Mouse (Mus musculus) gastrocnemius, adult 18-20 months (tissue): ENCODE data around the gene Gpcpd1. TPM values are rescaled to one million over a fixed set of nuclear protein-coding genes. Genes with fewer than 3 reads are reported as not detected.
A peak's percentile ranks its signal among the peaks of the same experiment; 100 is the strongest.

Experiments used
- DNase-seq: peaks from one replicate; pipeline ENCODE4 v3.0.0; 2021; ENCODE audit warnings: low spot score
- total RNA-seq, 2 experiments: library from RNA; stranded (reverse); gene quantifications; 2 replicates each; pipeline ENCODE4 v1.2.3; 2021

The Gpcpd1 gene
- total RNA-seq, 2 experiments from 2014 or later = 220 to 252 TPM

DNA sequence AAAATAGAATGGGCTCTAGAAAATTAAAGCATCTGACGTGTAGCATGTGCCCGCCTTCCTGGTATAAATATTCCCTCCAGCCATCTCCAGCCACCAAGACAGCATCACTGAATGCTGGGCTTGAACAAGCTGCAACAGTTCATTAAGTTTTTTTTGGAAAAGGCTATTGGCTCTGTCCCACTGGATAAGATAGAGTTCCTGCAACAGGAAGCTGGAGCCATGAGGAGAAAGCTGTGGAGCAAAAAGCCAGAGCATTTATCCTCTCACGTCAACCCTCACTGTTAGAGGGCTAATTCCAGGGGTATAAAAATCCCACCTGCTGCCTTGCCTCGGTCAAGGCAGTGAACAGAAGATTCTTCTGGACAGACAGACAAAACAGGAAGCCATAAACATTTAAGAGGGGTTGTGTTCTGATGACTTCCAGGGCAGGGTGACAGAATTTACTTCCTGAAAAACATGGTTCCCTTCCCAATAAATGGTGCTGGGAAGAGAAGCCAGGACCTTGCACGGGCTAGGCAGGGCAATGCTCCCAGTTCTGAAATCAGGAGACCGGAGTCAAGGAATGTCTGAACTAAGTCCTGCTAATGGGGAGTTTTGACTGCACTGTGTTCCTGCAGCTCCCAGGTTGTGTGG, 2.5 kb upstream of the Gpcpd1 start:
- DNase-seq = no peak

DNA sequence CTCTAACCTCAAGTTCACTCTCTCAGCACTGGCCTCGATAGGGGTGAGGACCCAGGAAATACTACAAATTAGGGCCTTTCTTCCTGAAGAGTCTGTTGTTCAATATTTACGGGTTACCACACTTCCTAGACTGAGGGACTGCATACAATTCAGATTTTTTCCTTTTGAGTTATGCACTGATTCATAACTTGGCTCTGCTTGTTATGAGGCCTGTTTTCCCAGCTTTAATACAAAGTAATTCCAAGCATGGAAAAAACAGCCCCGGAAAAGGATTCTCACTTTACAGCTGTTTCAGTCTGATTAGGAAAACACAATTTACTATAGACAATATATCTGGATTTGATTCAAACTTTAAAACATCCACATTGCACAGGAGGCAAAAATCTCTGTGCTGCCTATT, 1.5 kb downstream of the Gpcpd1 start:
- DNase-seq = no peak

DNA sequence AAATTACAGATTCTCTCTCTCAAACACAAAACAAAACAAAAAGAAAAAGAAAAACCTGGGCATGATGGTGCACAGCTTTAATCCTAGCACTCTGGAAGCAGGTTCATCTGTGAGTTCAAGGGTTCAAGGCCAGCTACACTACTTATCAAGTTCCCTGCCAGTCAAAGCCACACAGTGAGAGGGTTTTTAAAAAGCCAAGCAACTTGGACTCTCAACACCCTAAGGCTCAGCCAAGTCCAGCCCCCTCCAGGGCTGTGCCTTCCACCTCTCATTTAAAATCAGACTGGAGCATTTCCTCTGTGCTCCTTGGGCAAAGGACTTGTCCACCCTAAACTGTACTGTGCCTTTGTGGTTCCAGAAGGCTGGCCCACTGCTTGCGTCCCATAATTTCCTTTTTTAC, 3.3 kb downstream of the Gpcpd1 start:
- no peak for DNase-seq

DNA sequence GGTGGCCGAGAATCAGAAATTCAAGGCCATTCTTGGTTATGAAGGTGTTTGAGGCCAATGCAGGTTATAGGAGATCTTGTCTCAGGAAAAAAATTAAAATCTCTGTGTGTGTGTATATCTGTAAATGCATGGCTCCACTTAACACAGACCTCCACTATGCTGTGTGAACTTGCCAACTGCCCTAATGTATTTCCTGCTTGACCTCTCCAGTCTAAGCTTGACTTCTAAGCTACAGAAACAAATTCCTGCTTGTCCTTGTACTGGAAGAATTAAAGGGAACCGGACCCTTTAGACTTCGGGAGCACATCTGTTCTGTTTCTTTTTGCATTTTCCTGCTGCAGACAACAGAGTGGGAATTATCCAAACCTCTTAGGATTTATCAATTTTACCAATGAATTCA, 4.4 kb downstream of the Gpcpd1 start:
- no peak for DNase-seq

DNA sequence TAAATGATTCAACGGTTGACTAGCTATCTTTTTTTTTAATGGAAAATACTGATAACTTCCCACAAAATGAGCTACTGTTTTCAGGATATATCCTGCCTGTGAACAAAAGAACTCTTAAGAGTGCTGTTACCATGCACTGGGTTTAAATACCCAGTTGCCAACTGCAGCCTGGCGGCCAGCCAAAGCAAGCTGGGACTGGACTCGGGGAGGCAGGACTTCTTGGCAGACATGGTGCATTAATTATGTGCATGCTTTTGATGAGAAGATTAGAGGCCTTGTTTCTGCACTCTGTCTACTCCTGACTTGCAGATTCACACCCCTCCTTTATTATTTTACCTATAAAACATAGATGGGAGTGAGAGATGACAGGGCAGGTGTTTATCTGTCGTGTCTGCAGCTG, 5.3 kb downstream of the Gpcpd1 start:
- DNase-seq = peak; percentile 55

DNA sequence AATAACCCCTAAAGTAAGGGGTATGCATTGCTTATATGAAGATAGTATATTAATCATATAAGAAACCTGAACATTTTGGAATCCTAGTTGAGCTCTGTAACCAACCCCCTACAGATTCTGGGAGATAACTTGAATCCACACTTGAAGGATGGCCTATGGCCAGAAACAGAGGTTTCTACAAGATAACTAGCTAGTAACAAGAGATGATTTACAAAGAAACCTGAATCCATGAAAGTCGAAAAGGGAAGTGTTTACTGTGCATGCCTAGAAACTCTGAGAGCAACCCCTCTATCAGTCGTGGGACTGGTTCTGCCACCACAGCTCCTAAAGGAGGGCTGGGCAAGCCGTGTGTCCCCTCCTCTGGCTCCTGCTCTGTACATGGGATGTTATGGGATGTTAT, 7.8 kb downstream of the Gpcpd1 start:
- no peak for DNase-seq

DNA sequence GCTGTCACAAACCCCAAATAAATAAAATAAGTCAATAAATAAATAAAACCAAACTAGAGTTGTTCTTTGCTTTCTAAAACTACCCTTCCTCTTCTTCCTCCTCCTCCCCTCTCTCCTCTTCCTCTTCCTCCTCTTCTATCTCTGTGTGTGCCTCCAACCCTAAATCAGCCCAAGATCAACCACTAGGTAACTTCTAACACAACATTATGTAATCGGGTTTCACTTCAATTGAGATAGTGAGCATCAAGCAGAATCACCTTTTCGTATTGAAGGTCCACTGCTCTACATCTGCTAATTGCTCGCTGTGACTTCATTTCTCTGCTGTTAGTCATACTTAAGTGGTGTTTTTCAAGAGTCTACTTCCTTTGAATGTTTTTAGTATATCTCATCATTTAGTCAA, 8.8 kb downstream of the Gpcpd1 start:
- no peak for DNase-seq

DNA sequence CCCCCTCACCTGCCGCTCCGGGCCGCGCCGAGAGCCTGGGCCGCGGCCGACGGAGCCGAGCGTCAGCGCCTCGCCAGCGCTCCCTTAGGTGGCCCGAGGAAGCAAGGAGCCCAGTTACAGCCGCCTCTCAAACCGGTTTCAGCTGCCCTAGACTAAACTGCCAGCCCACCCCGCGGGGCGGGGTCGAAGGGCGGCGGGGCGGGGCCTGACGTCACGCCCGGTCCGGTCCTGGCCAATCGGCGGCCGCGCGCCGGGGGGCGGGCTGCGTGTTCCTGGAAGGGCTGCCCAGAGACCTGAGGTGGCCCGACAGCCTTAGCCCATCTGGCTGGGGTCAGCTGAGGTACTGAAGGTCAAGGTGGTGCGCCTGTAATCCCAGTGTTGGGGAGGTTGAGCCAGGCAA, 9.5 kb downstream of the Gpcpd1 start:
- DNase-seq = peak; percentile 96

DNA sequence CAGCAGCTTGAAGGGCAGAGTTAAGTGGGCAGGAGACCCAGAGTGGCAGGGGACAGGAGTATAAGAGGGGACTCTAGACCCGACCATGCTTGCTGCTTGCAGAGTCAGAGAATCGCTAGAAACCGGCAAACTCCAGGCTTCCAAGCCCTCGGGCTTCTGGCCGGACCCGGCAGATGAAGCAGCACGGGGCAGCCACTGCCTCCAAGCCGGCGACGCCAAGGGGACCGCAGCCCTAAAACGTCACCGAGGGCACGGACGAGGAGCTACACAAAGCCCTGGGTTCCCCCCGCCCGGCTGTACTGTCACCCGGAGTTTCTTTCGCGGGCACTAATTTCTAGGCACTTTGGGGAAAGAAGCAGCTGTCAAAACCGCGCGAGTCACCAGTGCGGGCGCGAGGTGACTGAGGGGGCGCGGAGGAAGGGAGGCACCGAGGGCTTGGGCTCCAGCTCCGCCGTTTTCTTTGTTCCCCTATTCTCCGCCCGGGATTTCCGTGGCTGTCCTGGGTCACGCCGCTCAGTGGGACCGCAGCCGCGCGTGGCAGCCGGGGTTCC, 10.0 kb downstream of the Gpcpd1 start:
- DNase-seq = peak; percentile 43

DNA sequence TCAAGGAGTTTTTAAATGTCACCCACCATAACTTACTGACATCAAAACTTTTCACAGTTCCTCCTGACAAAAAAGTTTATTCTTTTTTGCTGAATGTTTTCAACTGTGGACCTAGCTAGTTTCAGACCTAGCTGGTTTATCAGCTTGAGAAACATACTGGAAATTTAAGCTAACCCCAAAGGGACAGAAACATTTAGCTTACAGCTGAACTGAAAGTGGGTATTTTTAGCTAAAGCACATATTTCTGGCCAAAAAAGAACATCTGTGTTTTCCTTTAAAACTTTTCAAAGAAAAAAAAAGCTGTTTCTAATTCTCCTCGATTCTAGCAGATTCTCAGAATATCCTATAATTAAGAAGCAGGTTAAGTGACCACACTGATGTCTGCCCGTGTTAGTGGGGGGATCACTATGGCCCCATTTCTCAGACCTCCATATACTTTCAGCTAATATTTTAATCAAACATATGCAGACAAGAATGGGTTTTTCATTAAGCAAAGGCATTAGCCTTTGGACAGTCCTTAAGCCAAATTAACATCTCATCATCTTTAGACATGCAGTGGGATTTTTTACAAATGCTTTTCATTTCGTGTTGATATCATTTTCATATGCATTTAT, 10.9 kb downstream of the Gpcpd1 start:
- DNase-seq = no peak

DNA sequence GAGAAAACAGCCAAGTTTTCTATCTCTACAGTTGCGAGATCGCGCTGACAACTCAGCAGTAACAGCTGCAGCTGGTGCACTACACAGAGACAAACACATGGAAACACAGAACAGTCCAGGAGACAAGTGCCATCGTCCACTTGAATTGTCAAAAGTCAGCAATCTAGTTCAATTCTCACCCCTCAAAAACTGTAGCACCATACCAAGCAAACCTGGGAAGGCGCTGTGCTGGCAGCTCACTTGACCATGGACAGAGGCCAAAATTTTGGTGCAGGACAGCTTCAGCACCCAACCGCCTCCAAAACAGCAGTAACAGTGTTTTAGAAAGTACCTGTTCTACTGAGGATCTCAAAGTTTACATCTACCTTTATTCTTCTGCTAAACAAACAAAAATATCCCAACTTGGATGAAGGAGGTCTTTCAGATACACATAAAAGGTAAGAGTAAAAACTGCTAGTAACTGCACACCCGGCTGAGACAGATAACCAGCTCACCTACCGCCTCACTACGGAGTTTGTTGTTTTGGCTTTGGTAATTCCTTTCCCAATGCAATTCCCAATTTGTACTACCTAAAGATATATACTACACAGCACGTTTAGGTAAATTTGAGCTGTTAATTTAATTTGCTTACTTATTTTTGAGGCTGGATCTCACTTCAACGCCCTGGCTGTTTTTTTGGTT, 11.6 kb downstream of the Gpcpd1 start:
- DNase-seq = peak; percentile 82

DNA sequence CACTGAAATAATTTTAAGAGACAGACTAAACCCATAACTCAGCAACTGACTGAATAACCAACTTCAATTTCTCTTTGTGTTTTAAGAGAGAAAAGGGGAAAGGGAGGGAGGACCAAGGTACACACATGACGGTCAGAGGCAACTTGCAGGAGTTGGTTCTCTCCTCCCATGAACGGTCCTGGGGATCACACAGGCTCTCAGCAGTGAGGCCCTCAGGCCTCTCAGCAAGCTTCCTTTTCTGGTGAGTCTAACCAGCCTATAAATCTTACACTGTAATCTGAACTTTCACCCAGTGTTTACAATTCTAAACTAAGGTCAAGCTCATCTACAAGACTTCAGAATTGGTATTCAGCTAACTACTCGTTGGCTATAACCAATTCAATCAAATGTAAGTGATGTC, 12.3 kb downstream of the Gpcpd1 start:
- peak; percentile 34 for DNase-seq

DNA sequence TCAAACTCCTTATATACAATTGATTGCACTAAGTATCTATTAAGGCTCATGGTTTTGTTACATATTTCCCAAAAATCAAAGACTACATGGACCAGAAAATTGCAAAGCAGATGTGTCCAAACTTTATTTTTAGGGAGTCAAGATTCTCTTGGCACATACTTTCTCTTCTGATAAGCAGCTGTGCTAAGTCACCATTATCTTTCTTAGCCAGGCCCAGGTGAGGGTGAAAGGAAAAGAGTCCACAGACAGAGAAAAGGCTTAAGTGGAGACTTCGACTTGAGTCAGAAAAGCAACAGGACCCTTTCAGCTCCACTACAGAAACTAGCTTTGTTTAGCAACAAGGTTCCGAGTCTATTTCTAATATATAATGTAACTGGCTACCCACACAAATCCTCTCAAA, 14.2 kb downstream of the Gpcpd1 start:
- DNase-seq = no peak

DNA sequence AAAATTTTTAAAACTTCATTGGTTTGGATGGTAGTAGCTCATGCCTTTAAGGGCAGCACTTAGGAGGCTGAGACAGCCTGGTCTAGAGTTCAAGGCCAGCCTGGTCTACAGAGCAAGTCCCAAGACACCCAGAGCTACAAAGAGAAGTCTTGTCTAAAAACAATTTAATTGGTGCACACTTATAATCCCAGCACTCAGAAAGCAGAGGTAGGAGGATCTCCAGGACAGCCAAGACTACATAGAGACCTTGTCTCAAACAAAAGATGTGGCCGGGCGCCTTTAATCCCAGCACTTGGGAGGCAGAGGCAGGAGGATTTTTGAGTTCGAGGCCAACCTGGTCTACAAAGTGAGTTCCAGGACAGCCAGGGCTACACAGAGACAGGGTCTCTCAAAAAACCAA, 14.9 kb downstream of the Gpcpd1 start:
- DNase-seq = no peak

DNA sequence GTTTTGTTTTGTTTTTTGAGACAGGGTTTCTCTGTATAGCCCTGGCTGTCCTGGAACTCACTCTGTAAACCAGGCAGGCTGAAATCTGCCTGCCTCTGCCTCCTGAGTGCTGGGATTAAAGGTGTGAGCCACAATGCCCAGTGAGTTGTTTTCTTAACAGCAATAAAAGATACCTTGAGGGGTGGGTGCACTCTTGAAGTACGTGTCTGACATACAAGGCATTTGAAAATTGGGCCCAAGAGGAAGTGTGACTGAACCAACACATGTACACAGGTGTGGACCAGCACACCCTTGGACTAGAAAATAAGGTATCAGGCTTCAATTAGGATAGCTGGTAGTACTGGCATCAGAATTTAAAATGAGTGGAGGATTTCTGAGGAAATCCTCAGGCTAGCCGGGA, 16.2 kb downstream of the Gpcpd1 start:
- no peak for DNase-seq

DNA sequence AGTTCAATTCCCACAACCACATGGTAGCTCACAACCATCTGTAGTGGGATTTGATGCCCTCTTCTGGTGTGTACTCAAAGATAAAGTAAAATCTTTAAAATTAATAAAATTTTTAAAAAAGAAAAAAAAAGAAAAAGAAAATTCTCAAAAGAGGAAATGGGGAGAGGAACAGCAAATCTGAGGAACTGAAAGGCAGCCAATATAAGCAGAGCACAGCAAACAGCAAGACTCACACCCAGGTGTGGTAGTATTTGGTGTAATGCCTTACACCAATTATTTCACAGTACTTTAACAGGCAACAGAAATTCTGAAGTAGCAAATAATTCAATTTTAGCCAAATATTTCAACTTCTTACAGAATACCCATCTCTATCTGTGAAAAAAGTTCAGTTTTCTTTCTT, 16.7 kb downstream of the Gpcpd1 start:
- no peak for DNase-seq

DNA sequence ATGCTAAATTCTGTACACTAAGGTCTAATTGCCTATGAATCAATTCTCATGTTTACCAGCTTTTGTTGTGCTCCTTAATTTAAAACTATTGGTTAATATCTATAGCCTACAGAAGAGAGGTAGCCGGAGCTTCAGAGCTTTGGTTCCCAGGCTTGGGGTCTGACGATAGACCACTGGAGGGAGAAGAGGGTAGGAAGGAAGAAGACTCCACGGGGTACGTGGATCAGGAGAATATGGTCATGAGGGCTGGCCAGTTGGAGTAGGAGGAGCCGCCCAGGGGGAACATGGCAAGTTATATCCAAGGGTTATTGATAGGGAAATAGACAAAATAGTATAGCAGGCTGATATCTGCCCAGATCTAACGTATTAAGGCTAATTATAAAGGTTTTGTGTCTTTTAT, 17.8 kb downstream of the Gpcpd1 start:
- no peak for DNase-seq

DNA sequence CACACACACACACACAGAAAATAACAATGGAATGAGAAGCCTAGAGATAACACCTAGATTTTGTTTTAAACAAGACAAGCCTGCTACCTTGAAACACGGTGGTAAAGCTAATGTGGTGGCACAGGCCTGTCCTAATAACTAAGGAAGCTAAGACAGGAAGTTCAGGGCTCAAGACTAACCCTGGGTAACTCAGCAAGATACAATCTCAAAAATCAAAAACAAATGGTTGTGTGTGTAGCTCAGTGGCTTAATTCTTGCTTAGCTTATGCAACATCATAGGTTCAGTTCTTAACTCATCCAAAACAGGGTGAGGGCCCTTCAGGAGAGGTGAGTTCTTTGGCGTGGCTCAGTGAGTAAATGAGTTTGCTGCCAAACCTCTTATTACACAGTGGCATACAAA, 20.1 kb downstream of the Gpcpd1 start:
- no peak for DNase-seq

DNA sequence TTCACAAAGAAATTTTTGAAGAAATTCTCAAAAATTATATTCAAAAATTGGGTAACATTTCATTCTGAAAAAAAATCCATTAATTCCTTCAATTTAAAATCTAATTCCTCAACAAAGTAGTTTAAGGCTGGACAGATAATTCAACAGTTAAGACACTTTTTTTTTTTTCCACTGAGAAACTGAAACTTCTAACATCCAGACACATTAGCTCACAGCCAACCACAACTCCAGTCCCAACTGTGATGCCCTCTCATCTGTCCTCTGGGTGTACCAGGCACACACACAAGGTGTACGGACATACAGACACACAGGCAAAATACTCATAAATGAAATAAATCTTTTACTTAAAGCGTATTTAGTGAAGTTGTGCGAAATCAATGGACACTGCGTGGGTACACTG, 25.7 kb downstream of the Gpcpd1 start:
- no peak for DNase-seq

DNA sequence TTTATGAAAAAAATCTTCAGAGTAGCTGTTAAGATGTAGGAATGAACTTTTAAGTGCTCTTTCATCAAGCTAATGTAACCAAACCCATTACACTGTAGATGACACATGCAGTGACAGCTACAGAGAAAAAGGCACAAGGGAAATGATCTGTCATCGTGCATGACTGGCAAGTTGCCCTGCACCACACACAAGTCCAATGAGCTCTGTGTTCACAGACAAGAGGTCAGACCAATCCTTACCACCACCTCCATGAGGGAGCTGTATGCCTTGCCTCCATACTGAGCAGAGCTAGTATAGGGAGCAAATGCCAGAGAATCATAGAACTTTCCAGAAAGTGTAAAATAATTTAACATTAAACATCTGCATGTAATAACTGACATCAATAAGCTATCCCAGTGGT, 59.7 kb downstream of the Gpcpd1 start:
- peak; percentile 23 for DNase-seq

DNA sequence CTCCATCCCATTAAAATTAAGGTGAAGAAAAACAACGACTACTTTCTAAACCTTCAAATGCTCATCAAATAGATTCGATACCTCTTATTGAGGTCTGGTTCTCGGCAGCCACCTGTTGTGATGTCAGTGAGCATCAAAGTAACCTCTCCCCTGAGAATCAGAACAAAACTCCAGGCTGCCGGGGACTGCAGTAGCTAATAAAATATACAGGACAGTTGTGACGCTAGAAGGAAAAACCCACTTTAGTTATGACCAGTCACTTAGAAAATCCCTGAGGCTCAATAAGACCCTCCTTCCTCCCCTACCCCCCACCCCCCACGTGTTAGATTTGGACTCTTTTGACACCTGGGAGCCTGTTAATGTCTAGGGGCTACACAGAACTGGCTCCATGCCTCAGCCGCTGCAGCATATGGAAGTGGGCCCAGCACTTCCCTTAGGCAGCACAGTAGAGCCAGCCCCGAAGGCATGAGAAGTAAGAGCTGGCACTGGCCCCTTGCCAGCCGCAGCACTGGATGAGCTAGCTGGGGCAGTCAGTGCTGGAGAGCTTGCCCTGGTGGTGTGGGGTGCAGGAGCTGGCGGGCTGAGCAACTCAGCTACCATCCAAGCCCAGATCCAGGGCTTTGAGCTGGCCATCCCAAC, 60.5 kb downstream of the Gpcpd1 start:
- DNase-seq = peak; percentile 14

DNA sequence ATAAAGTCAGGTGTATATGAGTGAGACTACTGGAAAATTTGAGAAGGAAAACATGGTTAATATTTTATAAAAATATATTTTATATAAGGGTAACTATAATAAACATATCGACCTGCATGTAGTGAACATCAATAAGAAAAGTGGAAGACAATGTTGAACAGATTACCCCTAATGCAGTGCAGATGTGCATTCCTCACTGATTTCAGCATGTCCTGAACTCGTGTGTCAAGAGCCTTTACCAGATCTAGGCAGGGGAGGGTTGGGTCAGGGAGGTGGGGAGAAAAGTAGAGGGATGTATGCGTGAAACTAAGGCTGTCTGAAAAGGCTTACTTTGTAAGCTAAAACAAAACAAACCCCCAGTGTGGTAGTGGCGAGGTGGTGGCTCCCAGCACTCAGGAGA, 61.4 kb downstream of the Gpcpd1 start:
- no peak for DNase-seq
